Mouse (Mus musculus): Measurements from ENCODE around the gene Olfr691. TPM values are rescaled to one million over a fixed set of nuclear protein-coding genes. Genes with fewer than 3 reads are reported as not detected.
"Not testable (repeated sequence)": the region's sequence is repeated elsewhere in the genome, so short reads cannot be mapped to it uniquely, and the experiment has no call there.

Gene Olfr691
- total RNA-seq (2021): not detected
- long read RNA-seq, experiment 1: 0 reads
- long read RNA-seq, experiment 2: 0 reads

DNA sequence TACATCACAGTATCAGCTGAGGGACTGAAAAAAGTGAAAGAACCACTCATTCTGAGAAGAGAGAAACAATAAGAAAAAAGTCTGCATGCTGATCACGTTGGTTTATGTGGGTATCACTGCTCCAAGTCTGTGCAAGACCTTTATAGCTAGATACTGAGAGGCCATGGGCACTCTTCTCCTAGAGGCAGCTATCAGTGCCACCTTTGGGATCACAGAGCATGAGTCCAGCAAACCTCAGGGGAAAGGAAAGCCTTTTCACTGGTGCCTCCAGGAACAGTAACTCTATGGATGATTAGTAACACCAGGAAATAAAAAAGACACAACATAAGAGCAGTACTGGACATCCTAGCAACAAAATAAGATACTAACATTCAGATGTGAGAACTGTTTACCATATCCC is at the start of gene Olfr691:
Olfr691 (minus strand) TSS at position 101 of the 400 bp plus-strand sequence.
- no peak for DNase-seq (ENCODE audit: low spot score in 2 of 2)

DNA sequence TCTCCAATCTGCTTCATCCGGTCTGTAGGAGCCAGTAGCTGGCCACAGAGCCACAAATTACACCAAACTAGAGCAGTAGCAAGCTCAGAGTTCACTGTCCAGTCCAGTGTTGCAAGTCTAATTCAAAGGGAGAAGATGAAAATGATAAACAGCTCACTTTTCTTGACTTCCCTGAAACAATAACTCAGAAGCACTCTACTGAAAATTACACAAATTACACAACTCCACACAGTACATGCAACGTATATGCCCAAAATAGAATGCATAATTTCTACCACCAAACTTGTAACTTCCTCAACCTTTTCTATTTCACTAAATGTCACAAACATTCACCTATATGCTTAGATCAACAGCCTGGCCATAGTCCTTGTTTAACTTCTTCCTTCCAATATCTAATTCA is 48.2 kb upstream of the Olfr691 start:
- DNase-seq (ENCODE audit: low spot score in 2 of 2): no peak

DNA sequence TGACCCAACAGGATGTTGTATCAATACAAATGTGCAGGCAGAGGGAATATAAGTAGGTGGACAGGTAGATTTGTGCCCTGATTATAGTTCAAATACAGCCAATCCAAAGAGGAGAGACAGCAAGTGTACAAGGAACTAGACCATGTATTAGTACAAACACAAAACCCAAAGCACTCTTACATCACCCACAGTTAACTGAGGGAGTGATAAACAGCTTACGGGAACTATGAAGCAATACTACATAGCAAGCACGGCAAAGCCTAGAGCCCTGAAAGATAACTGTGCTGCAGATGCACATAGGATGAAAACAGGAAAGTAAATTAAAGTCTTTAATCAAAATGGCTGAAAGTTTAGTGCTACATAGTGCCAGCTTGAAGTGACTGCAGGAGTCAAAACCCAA is 45.6 kb upstream of the Olfr691 start:
- no peak for DNase-seq (ENCODE audit: low spot score in 2 of 2)

DNA sequence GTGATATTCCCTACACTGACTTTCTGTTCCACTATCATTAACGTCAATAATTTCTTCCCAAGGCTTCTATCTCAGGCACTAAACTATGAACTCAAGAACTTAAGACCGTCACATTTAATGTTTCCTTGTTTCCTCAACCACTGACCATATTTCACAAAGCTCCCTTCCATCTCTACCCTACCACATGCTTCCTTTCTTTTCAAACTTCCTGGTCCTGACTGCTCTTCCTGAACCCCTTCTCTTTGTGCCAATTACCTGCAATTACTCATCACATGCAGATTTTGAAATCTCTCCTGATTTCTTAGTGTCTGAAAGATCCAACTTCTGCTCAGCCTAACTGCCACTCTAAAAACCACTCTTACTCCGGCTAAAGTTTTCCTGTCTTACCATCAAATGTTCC is 38.3 kb upstream of the Olfr691 start:
- DNase-seq (ENCODE audit: low spot score in 2 of 2): no peak

DNA sequence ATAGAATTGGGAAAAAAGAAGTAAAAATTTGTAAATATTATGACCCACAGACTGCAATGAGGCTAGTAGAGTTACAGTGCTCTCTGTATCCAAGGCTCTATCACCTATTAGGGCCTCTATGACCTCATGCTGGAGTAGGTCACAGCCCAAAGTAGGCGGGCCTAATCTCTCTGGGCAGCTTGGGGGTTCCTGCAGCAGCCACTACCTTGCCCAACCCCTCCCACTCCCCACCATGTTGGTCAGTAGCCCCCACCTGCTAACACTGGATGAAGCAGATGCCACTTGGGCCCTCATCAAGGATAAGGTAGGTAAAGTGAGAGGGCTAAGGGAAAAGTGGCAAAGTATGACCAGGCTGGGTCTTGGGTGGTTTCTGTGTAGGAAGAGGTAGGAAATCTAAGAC is 32.8 kb upstream of the Olfr691 start, which contains the start of gene Gm5901:
Gm5901 (plus strand) TSS at position 173 of the 400 bp plus-strand sequence.
- DNase-seq (ENCODE audit: low spot score in 2 of 2): no peak

DNA sequence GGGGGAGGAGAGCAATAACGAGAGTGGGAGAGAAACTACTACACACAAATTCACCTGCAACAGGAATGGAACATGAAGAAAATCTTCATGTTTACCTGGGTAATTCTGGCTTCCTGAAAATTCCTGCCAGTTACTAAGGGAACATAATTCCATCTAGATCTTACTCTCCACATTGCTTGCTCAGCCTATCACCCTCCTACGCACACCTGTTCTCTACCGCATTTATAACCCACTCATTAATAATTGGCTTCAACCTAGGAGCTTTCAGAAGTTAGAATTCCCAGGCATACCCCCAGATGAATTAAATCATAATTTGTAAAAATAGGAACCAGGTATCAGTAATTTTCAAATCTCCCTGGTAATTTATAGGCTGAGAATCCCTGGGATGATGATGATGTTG is 31.9 kb upstream of the Olfr691 start:
- DNase-seq (ENCODE audit: low spot score in 2 of 2): no peak

DNA sequence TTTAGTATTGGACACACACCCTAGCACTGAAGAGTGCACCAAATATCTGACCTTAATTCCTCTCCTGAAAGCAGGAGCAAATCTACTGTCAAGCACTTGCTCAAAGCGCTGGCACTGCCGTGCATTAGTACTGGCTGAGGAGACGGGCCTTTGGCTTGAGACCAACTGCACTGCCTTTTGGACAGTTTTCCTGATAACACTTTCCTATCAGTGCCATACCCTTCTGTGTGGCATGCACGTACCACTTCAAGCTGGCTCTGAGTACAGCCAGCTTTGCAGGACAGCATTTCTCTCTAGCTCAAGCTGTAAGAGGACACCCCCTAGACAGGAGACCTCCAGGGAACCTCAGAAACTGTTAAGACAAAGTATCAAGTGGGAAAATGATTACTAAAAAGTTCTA is 31.4 kb upstream of the Olfr691 start:
- DNase-seq (ENCODE audit: low spot score in 2 of 2): no peak

DNA sequence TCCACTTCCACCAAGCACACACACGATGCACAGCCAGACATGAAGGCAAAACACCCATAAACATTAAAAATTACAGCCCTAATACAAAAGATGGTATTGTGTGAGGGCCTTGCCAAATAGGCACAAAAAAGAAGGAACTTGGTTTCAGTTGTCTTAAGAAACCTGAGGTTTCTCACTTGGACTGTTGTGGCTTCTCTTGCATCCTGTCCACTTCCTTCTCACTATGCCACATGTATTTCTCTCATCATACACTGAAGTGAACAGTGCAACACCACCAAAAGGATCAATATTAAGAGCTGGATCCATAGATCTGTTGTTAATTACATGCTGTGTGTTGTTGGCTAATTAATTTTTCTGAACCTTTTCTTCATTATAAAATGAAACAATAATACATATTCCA is 30.8 kb upstream of the Olfr691 start:
- no peak for DNase-seq (ENCODE audit: low spot score in 2 of 2)

DNA sequence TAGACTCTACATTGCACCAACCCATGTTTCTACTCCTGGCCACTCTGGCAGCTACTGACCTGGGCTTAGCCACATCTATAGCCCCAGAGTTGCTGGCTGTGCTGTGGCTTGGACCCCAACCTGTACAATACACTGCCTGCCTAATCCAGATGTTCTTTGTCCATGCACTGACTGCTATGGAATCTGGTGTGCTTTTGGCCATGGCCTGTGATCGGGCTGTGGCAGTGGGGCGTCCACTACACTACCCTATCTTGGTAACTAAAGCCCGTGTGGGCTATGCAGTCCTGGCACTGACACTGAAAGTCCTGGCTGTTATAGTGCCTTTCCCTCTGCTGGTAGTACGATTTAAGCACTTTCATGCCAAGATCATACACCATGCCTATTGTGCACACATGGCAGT is 26.5 kb upstream of the Olfr691 start:
- DNase-seq (ENCODE audit: low spot score in 2 of 2): no peak

DNA sequence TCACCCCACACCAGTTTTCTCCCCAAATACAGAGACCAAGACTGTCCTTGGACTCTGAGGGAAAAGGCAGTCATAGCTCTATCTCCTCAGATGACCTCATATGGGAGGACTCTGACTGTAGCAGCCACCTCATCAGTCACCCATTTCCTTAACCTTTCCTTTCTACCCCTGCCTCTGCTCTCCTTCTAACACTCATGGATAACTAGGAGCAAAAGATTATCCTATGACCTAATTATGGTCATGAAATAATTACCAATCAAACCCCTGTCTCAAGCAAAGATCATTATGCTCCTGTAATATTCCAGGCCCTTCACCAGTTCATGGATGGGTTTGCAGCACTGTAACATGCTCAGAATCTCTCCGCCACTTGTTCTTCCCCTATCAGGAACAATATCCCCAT is 25.9 kb upstream of the Olfr691 start, which contains the start of gene Olfr692:
Olfr692 (plus strand) TSS at position 301 of the 400 bp plus-strand sequence.
- no peak for DNase-seq (ENCODE audit: low spot score in 2 of 2)

DNA sequence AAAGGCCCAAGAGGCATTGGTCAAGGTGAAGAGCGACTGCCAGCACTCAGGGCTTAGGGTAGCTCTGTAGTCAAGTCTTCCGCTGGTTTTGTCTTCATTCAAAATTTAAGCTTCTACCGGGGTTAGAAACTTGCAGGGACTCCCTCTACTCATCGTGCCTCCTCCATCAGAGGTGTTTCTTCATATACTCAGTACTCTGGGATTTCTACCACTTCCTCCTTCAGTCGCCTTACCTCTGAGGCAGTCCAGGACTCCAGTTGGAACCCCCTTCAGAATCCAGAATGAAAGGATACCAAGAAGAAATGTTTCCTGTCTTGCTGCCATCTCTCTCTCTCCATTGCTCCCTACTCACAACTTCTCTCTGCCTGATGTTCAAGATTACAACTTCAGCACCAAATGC is 25.2 kb upstream of the Olfr691 start:
- no peak for DNase-seq (ENCODE audit: low spot score in 2 of 2)

DNA sequence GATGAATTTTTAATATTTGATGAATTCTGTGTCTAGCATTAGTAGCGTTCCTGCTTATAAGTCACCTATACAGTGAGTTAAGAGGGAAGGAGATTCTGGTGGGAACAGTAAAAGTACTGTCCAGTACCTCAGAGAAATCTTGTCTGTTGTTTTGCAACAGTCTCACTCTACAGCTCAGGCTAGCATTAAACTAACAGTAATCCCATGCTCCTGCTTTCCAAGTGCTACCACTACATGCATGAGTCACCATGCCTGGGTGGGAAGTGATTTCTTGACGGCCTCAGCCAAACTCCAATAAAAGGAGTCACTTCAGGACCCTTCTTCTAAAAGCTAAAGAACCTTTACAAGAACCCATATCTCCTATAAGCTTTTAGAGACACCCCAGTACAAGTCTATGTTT is 19.6 kb upstream of the Olfr691 start:
- DNase-seq (ENCODE audit: low spot score in 2 of 2): no peak

DNA sequence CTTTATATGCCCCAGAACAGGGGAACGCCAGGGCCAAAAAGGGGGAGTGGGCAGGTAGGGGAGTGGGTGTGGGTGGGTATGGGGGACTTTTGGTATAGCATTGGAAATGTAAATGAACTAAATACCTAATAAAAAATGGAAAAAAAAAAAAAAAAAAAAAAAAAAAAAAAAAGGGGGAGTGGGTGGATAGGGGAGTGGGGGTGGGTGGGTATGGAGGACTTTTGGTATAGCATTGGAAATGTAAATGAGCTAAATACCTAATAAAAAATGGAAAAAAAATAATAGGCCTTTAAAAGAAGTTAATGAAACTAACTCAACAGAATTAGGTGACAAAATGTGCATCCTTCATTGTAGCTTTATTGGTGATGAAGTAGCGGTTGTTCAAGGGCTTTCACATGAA is 14.4 kb upstream of the Olfr691 start:
- DNase-seq (ENCODE audit: low spot score in 2 of 2): not testable (repeated sequence)

DNA sequence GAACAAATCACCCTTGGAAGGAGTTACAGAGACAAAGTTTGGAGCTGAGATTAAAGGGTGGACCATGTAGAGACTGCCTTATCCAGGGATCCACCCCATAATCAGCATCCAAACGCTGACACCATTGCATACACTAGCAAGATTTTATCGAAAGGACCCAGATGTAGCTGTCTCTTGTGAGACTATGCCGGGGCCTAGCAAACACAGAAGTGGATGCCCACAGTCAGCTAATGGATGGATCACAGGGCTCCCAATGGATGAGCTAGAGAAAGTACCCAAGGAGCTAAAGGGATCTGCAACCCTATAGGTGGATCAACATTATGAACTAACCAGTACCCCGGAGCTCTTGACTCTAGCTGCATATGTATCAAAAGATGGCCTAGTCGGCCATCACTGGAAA is 14.0 kb upstream of the Olfr691 start:
- not testable (repeated sequence) for DNase-seq (ENCODE audit: low spot score in 2 of 2)

DNA sequence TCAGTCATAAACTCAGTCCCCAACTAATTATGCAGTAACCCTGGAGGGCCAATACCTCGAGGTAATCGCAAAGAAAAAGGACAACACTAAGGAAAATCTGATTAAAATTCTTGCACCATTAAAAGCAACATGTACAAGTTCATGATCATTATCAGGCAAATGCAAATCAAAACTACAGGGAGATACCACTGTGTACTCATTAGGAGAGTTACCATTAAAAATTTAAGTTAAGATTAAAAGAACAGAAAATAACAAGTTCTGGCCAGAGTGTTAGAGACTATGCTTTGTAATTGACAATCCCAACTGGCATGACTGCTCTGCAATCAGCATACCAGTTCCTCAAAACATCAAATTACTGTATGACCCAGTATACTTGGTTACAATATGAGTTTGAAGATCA is 682 bp upstream of the Olfr691 start:
- DNase-seq (ENCODE audit: low spot score in 2 of 2): no peak

DNA sequence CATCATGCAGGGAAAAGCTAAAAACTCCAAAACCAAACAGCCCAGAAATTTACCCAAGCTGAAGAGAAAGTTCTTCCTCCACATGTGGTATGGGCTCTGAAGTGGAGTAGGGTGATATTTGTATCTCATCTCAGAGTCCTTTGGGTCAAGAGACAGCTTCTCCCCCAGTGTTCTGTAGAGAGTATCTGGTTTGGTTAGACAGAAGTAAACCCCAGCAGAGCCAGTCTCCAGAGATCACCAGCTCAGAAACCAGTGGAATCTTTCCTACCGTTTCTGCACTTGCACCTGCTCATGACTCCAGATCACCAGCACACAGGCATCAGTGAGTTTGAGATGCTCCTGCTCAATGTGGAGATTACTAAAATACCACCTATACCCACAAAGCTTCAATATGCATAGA is 8.1 kb downstream of the Olfr691 start, which contains the start of gene Olfr690:
Olfr690 (minus strand) TSS at position 101 of the 400 bp plus-strand sequence.
- DNase-seq (ENCODE audit: low spot score in 2 of 2): no peak

DNA sequence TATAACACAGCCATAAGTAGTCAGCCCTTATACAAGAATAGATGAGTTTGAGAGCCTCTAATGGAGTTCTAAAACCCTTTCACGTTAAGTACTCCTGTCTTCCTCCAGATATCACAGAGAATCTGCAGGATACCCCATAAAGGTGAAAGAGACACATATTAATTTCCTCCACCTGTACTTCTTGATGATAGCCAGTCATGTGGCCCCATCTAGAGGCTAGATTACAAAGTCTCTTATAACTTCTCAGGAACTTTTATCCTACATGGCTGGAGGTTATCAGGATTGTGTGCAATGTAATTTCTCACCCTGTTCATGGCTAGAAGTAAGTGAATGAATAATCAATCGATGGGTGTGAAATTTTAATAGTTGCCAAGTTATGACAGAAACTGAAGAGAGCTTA is 16.8 kb downstream of the Olfr691 start:
- no peak for DNase-seq (ENCODE audit: low spot score in 2 of 2)

DNA sequence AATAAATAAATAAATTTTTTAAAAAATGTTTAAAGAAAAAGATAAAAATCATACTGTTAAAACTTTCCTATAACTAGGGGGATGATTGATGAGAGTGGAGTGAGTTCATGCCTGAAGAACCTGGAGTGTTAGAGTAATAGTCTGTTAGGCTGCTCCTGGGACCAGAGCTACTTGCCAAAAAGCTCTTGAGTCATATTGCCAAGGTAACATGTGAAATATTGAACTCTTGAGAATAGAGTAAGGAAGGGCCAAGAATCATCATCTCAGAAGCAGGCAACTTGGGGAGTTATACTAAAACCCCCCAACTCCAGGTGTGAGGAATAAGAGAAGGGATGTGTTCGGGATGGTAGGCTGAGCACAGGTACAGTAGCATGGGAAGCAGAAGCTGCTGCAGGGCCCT is 31.2 kb downstream of the Olfr691 start, which contains the start of gene Olfr689:
Olfr689 (plus strand) TSS at position 301 of the 400 bp plus-strand sequence.
- no peak for DNase-seq (ENCODE audit: low spot score in 2 of 2)

DNA sequence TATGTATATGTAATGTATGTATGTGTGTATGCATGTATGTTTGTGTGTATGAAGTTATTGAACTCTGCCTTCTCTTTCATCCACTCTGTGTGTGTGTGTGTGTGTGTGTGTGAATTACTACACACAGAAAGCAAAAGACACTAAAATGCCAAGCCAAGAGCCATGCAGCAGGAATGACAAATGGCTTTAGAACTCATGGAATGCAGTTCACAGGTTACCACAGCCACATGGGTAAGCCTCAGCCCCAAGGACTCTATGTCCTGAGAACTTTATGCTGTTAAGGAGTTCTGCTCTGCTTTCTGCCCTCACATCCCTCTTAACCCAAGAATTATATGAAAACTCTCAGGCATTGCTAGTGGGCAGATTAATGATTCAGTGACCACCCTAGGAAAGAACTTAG is 52.0 kb downstream of the Olfr691 start:
- no peak for DNase-seq (ENCODE audit: low spot score in 2 of 2)

DNA sequence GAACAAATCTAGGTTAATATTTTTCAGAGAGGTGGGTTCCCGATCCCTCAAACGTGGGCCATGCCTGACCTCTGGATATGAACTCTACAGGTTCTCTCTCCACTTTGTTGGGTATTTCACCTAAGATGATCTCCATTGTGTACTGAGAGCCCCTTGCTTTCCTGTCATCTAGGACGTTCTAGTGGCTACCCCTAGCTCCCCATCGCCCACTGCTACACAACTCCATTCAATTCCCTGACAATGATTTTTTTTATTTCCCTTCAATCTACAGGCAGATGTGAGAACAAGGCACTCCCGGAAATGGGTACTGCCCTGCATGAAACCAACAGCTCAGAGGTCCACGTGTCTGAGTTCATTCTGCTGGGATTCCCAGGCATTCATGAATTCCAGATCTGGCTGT is 54.3 kb downstream of the Olfr691 start, which contains the start of gene Olfr688:
Olfr688 (plus strand) TSS at position 301 of the 400 bp plus-strand sequence.
- DNase-seq (ENCODE audit: low spot score in 2 of 2): no peak

Data from adrenal gland, postnatal 4 days (tissue).